31 mouse cellular contexts compared by ENCODE assay signal in the genomic region with DNA sequence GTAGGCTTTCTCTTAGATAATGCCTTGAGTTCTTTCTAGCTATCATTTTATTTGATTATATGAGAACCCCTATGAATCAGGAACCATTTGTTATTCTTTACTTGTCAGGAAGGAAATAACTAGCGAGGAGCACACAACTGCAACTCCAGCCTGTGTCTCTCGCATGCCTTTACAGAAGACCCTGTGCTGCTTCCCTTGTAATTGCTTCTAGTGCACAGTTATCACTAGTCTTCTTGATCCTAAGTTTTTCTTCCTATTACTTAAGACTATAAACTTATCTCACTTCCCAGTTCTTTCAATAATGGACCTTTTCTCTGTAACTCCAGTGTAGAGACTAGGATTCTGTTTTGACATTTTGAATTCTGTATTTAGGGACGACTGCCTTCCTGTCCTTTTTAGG. TPM values are rescaled to one million over a fixed set of nuclear protein-coding genes. Genes with fewer than 3 reads are reported as not detected.
A peak's percentile ranks its signal among the peaks of the same experiment; 100 is the strongest.
DNase-seq lines count a peak whose midpoint lies in the region; ATAC-seq and TF ChIP-seq lines count a peak whose summit lies in the region.
"Had no signal": no experiment of that assay in that cellular context is flagged by ENCODE, and none has a peak within 500 bp of the region (broad histone marks: within the 10 kb centered on the region; RNA-seq: fewer than 3 reads in every experiment).

No protein-coding gene starts in this region.

- intact Hi-C loops in heart, postnatal 10 days (cut with DNase I): no loop called here
- intact Hi-C loops in left cerebral cortex, postnatal 14 days (cut with DNase I): no loop called here

- 64% methylated on average over 3 of the region's 3 CpGs for WGBS in heart, embryonic 13.5 days
- WGBS in liver, embryonic 12.5 days (ENCODE audit: insufficient replicate concordance): 48% methylated on average over 3 of the region's 3 CpGs
- WGBS in liver, postnatal 0 days (ENCODE audit: insufficient replicate concordance): 58% methylated on average over 3 of the region's 3 CpGs
- WGBS in liver, embryonic 15.5 days (ENCODE audit: insufficient replicate concordance): 44% methylated on average over 3 of the region's 3 CpGs

- no peak overlapping the region for H3K4me3 ChIP-seq in heart, embryonic 13.5 days
- no peak overlapping the region for H3K4me3 ChIP-seq in liver, embryonic 12.5 days
- H3K4me3 ChIP-seq in liver, postnatal 0 days (ENCODE audit: low read depth, low read length): no peak overlapping the region
- no peak overlapping the region for H3K4me3 ChIP-seq in liver, embryonic 15.5 days (replicated peaks)
- H3K4me3 ChIP-seq: embryonic facial prominence, embryonic 13.5 days; embryonic facial prominence, embryonic 15.5 days; erythroblast, embryonic 14.5 days; forebrain, embryonic 10.5 days; forebrain, embryonic 12.5 days had no signal

- no peak for TF ChIP-seq EP300 in liver, postnatal 0 days (IDR thresholded peaks at IDR 0.05; ENCODE audit: low read depth)

- no peak overlapping the region for H3K4me2 ChIP-seq in heart, embryonic 13.5 days
- peak overlapping the region; percentile 29 for H3K4me2 ChIP-seq in liver, embryonic 12.5 days
- H3K4me2 ChIP-seq in liver, postnatal 0 days (ENCODE audit: low read depth, low read length): no peak overlapping the region
- H3K4me2 ChIP-seq in liver, embryonic 15.5 days: no peak overlapping the region; the same call in 1 of the 2 replicates
- H3K4me2 ChIP-seq: embryonic facial prominence, embryonic 13.5 days; embryonic facial prominence, embryonic 15.5 days; forebrain, embryonic 12.5 days had no signal

- no peak overlapping the region for H3K9ac ChIP-seq in heart, embryonic 13.5 days
- H3K9ac ChIP-seq in liver, embryonic 12.5 days: 0 out of 2 replicates have a peak overlapping the region, but pooled peaks have one; percentile 12
- H3K9ac ChIP-seq in liver, postnatal 0 days (replicated peaks): no peak overlapping the region
- no peak overlapping the region for H3K9ac ChIP-seq in liver, embryonic 15.5 days
- H3K9ac ChIP-seq: embryonic facial prominence, embryonic 13.5 days; embryonic facial prominence, embryonic 15.5 days; forebrain, embryonic 12.5 days had no signal

- H3K9me3 ChIP-seq in heart, embryonic 13.5 days: no peaks in the 10 kb centered on the region
- no peaks in the 10 kb centered on the region for H3K9me3 ChIP-seq in liver, embryonic 12.5 days (replicated peaks)
- no peaks in the 10 kb centered on the region for H3K9me3 ChIP-seq in liver, postnatal 0 days (ENCODE audit: low read length)
- no peaks in the 10 kb centered on the region for H3K9me3 ChIP-seq in liver, embryonic 15.5 days (replicated peaks)
- H3K9me3 ChIP-seq: embryonic facial prominence, embryonic 13.5 days; embryonic facial prominence, embryonic 15.5 days; forebrain, embryonic 10.5 days; forebrain, embryonic 12.5 days; G1E had no signal

- no peaks in the 10 kb centered on the region for H3K36me3 ChIP-seq in heart, embryonic 13.5 days
- no peaks in the 10 kb centered on the region for H3K36me3 ChIP-seq in liver, embryonic 12.5 days
- no peaks in the 10 kb centered on the region for H3K36me3 ChIP-seq in liver, postnatal 0 days (replicated peaks; ENCODE audit: insufficient read depth, low read length)
- no peaks in the 10 kb centered on the region for H3K36me3 ChIP-seq in liver, embryonic 15.5 days (replicated peaks)
- H3K36me3 ChIP-seq: embryonic facial prominence, embryonic 13.5 days; embryonic facial prominence, embryonic 15.5 days; forebrain, embryonic 10.5 days; forebrain, embryonic 12.5 days; G1E had no signal

- H3K27me3 ChIP-seq in heart, embryonic 13.5 days (replicated peaks): no peaks in the 10 kb centered on the region
- no peaks in the 10 kb centered on the region for H3K27me3 ChIP-seq in liver, embryonic 12.5 days (replicated peaks)
- H3K27me3 ChIP-seq in liver, postnatal 0 days (ENCODE audit: insufficient read depth, low read length): no peaks in the 10 kb centered on the region
- no peaks in the 10 kb centered on the region for H3K27me3 ChIP-seq in liver, embryonic 15.5 days
- H3K27me3 ChIP-seq: CH12.LX; embryonic facial prominence, embryonic 13.5 days; embryonic facial prominence, embryonic 15.5 days; forebrain, embryonic 12.5 days; Patski had no signal

- H3K27ac ChIP-seq in heart, embryonic 13.5 days (replicated peaks): 0 out of 2 replicates have a peak overlapping the region, but pooled peaks have one; percentile 15
- H3K27ac ChIP-seq in liver, embryonic 12.5 days: peak overlapping the region; percentile 81
- H3K27ac ChIP-seq in liver, postnatal 0 days (ENCODE audit: low read depth): no peak overlapping the region
- H3K27ac ChIP-seq in liver, embryonic 15.5 days (replicated peaks): peak overlapping the region; percentile 64
- H3K27ac ChIP-seq: embryonic facial prominence, embryonic 13.5 days; embryonic facial prominence, embryonic 15.5 days; forebrain, embryonic 10.5 days; forebrain, embryonic 12.5 days had no signal

- no peak for ATAC-seq in heart, embryonic 13.5 days (ENCODE audit: extremely low read depth, insufficient number of reproducible peaks, low FRiP score, low TSS enrichment)
- ATAC-seq in liver, embryonic 12.5 days: peak; percentile 59
- no peak for ATAC-seq in liver, postnatal 0 days
- peak; percentile 67; the same call in 1 of the 2 replicates for ATAC-seq in liver, embryonic 15.5 days (ENCODE audit: insufficient read depth)
- ATAC-seq: activated CD4-positive, CD25-positive, alpha-beta regulatory T cell, adult 4 months; CD4-positive, CD25-positive, alpha-beta regulatory T cell, adult 4 months; forebrain, embryonic 14.5 days; Patski had no signal

- no peaks in the 10 kb centered on the region for H3K4me1 ChIP-seq in heart, embryonic 13.5 days
- H3K4me1 ChIP-seq in liver, embryonic 12.5 days: peaks cover 16% of the 10 kb centered on the region; the same call in 1 of the 2 replicates
- H3K4me1 ChIP-seq in liver, postnatal 0 days (ENCODE audit: insufficient read depth): no peaks in the 10 kb centered on the region
- no peaks in the 10 kb centered on the region for H3K4me1 ChIP-seq in liver, embryonic 15.5 days (replicated peaks)
- H3K4me1 ChIP-seq: embryonic facial prominence, embryonic 13.5 days; embryonic facial prominence, embryonic 15.5 days; forebrain, embryonic 10.5 days; forebrain, embryonic 12.5 days had no signal

- no peak for TF ChIP-seq CTCF in liver, postnatal 0 days (IDR thresholded peaks at IDR 0.05; ENCODE audit: low read depth)

- no peak for DNase-seq in heart, postnatal 10 days
- no peak for DNase-seq in liver, postnatal 0 days
- no peak for DNase-seq in embryo, embryonic 10 days (ENCODE audit: low spot score)
- DNase-seq in left cerebral cortex, postnatal 14 days (ENCODE audit: low spot score in 2 of 2): no peak
- DNase-seq: adrenal gland, adult 8-10 months; adrenal gland, postnatal 14 days; adrenal gland, postnatal 36 days; B cell, adult 2 months; cerebellum, adult 11-12 months; cerebellum, adult 2 months; cerebellum, adult 9-10 months; cerebellum, postnatal 10 days; cerebellum, postnatal 25 days; embryo, embryonic 11 days had no signal

RNA-seq across cellular contexts. Expression of gene Olfr575, which starts 0.4 kb away (rescaled TPM):
- polyA plus RNA-seq in heart, embryonic 13.5 days (2015; fragmentation: Nextera tagmentation; extraction: Ambion mirVana): not detected in 2 replicates
- total RNA-seq in heart, postnatal 10 days (2021): not detected
- not detected in 2 replicates for polyA plus RNA-seq in liver, embryonic 12.5 days (2016; fragmentation: Nextera tagmentation; extraction: Ambion mirVana)
- polyA plus RNA-seq in liver, postnatal 0 days (2015; fragmentation: Nextera tagmentation; extraction: Ambion mirVana): not detected in 2 replicates
- not detected in 2 replicates for polyA plus RNA-seq in liver, embryonic 15.5 days (2015; fragmentation: Nextera tagmentation; extraction: Ambion mirVana)
- not detected for total RNA-seq in left cerebral cortex, postnatal 14 days (2021)
- total RNA-seq: adrenal gland, adult 18-20 months; adrenal gland, adult 8-10 months; adrenal gland, postnatal 14 days; adrenal gland, postnatal 36 days; CH12.LX had no signal
- polyA plus RNA-seq: activated CD4-positive, CD25-positive, alpha-beta regulatory T cell, adult 4 months; CD4-positive, CD25-positive, alpha-beta regulatory T cell, adult 4 months; cerebellum, adult 2 months; cortical plate, adult 2 months; embryonic facial prominence, embryonic 11.5 days; embryonic facial prominence, embryonic 13.5 days; embryonic facial prominence, embryonic 15.5 days; erythroblast, embryonic 14.5 days; forebrain, embryonic 10.5 days; forebrain, embryonic 12.5 days; forebrain, embryonic 14.5 days; G1E; Patski had no signal

RNA-seq across cellular contexts. Expression of gene Olfr576, which starts 4.3 kb away (rescaled TPM):
- polyA plus RNA-seq in heart, embryonic 13.5 days (2015; fragmentation: Nextera tagmentation; extraction: Ambion mirVana): not detected in 2 replicates
- not detected for total RNA-seq in heart, postnatal 10 days (2021)
- polyA plus RNA-seq in liver, embryonic 12.5 days (2016; fragmentation: Nextera tagmentation; extraction: Ambion mirVana): not detected in 2 replicates
- not detected in 2 replicates for polyA plus RNA-seq in liver, postnatal 0 days (2015; fragmentation: Nextera tagmentation; extraction: Ambion mirVana)
- polyA plus RNA-seq in liver, embryonic 15.5 days (2015; fragmentation: Nextera tagmentation; extraction: Ambion mirVana): not detected in 2 replicates
- not detected for total RNA-seq in left cerebral cortex, postnatal 14 days (2021)
- total RNA-seq: adrenal gland, adult 18-20 months; adrenal gland, adult 8-10 months; adrenal gland, postnatal 14 days; adrenal gland, postnatal 36 days; CH12.LX; G1E had no signal
- polyA plus RNA-seq: activated CD4-positive, CD25-positive, alpha-beta regulatory T cell, adult 4 months; CD4-positive, CD25-positive, alpha-beta regulatory T cell, adult 4 months; cerebellum, adult 2 months; cortical plate, adult 2 months; embryonic facial prominence, embryonic 11.5 days; embryonic facial prominence, embryonic 13.5 days; embryonic facial prominence, embryonic 15.5 days; erythroblast, embryonic 14.5 days; forebrain, embryonic 10.5 days; forebrain, embryonic 12.5 days; forebrain, embryonic 14.5 days; G1E; Patski had no signal

RNA-seq across cellular contexts. Expression of gene Olfr574, which starts 9.9 kb away (rescaled TPM):
- not detected in 2 replicates for polyA plus RNA-seq in heart, embryonic 13.5 days (2015; fragmentation: Nextera tagmentation; extraction: Ambion mirVana)
- total RNA-seq in heart, postnatal 10 days (2021): not detected
- polyA plus RNA-seq in liver, embryonic 12.5 days (2016; fragmentation: Nextera tagmentation; extraction: Ambion mirVana): not detected in 2 replicates
- not detected in 2 replicates for polyA plus RNA-seq in liver, postnatal 0 days (2015; fragmentation: Nextera tagmentation; extraction: Ambion mirVana)
- polyA plus RNA-seq in liver, embryonic 15.5 days (2015; fragmentation: Nextera tagmentation; extraction: Ambion mirVana): not detected in 2 replicates
- not detected for total RNA-seq in left cerebral cortex, postnatal 14 days (2021)
- total RNA-seq: adrenal gland, postnatal 14 days; adrenal gland, postnatal 36 days; CH12.LX; G1E had no signal
- polyA plus RNA-seq: activated CD4-positive, CD25-positive, alpha-beta regulatory T cell, adult 4 months; CD4-positive, CD25-positive, alpha-beta regulatory T cell, adult 4 months; cerebellum, adult 2 months; cortical plate, adult 2 months; embryonic facial prominence, embryonic 11.5 days; embryonic facial prominence, embryonic 13.5 days; embryonic facial prominence, embryonic 15.5 days; erythroblast, embryonic 14.5 days; forebrain, embryonic 10.5 days; forebrain, embryonic 12.5 days; forebrain, embryonic 14.5 days; G1E; Patski had no signal

RNA-seq across cellular contexts. Expression of gene Olfr573-ps1, which starts 15.8 kb away (rescaled TPM):
- polyA plus RNA-seq in heart, embryonic 13.5 days (2015; fragmentation: Nextera tagmentation; extraction: Ambion mirVana): not detected in 2 replicates
- total RNA-seq in heart, postnatal 10 days (2021): not detected
- not detected in 2 replicates for polyA plus RNA-seq in liver, embryonic 12.5 days (2016; fragmentation: Nextera tagmentation; extraction: Ambion mirVana)
- polyA plus RNA-seq in liver, postnatal 0 days (2015; fragmentation: Nextera tagmentation; extraction: Ambion mirVana): not detected in 2 replicates
- polyA plus RNA-seq in liver, embryonic 15.5 days (2015; fragmentation: Nextera tagmentation; extraction: Ambion mirVana): not detected in 2 replicates
- total RNA-seq in left cerebral cortex, postnatal 14 days (2021): not detected
- total RNA-seq: adrenal gland, adult 18-20 months; adrenal gland, adult 8-10 months; adrenal gland, postnatal 14 days; adrenal gland, postnatal 36 days; CH12.LX; G1E had no signal
- polyA plus RNA-seq: activated CD4-positive, CD25-positive, alpha-beta regulatory T cell, adult 4 months; CD4-positive, CD25-positive, alpha-beta regulatory T cell, adult 4 months; cerebellum, adult 2 months; cortical plate, adult 2 months; embryonic facial prominence, embryonic 11.5 days; embryonic facial prominence, embryonic 13.5 days; embryonic facial prominence, embryonic 15.5 days; erythroblast, embryonic 14.5 days; forebrain, embryonic 10.5 days; forebrain, embryonic 12.5 days; forebrain, embryonic 14.5 days; G1E; Patski had no signal

RNA-seq across cellular contexts. Expression of gene Olfr577, which starts 17.6 kb away (rescaled TPM):
- not detected in 2 replicates for polyA plus RNA-seq in heart, embryonic 13.5 days (2015; fragmentation: Nextera tagmentation; extraction: Ambion mirVana)
- not detected for total RNA-seq in heart, postnatal 10 days (2021)
- not detected in 2 replicates for polyA plus RNA-seq in liver, embryonic 12.5 days (2016; fragmentation: Nextera tagmentation; extraction: Ambion mirVana)
- not detected in 2 replicates for polyA plus RNA-seq in liver, postnatal 0 days (2015; fragmentation: Nextera tagmentation; extraction: Ambion mirVana)
- not detected in 2 replicates for polyA plus RNA-seq in liver, embryonic 15.5 days (2015; fragmentation: Nextera tagmentation; extraction: Ambion mirVana)
- total RNA-seq in left cerebral cortex, postnatal 14 days (2021): not detected
- total RNA-seq: adrenal gland, adult 18-20 months; adrenal gland, adult 8-10 months; adrenal gland, postnatal 14 days; adrenal gland, postnatal 36 days; CH12.LX had no signal
- polyA plus RNA-seq: activated CD4-positive, CD25-positive, alpha-beta regulatory T cell, adult 4 months; CD4-positive, CD25-positive, alpha-beta regulatory T cell, adult 4 months; cerebellum, adult 2 months; cortical plate, adult 2 months; embryonic facial prominence, embryonic 11.5 days; embryonic facial prominence, embryonic 13.5 days; embryonic facial prominence, embryonic 15.5 days; erythroblast, embryonic 14.5 days; forebrain, embryonic 10.5 days; forebrain, embryonic 12.5 days; forebrain, embryonic 14.5 days; G1E; Patski had no signal

Comparison
In these comparisons a context has a peak if more than half of its experiments do, and no peak if none do; other contexts are left out.
1. ATAC-seq: peak in liver, embryonic 12.5 days (single experiment) and liver, embryonic 15.5 days (single experiment); none in heart, embryonic 13.5 days (single experiment) and liver, postnatal 0 days (single experiment).